Mouse (Mus musculus): ENCODE data around the gene Mark1. TPM values are rescaled to one million over a fixed set of nuclear protein-coding genes. Genes with fewer than 3 reads are reported as not detected.

Gene Mark1
- polyA plus RNA-seq, 1 experiment, result 1.4 TPM

DNA sequence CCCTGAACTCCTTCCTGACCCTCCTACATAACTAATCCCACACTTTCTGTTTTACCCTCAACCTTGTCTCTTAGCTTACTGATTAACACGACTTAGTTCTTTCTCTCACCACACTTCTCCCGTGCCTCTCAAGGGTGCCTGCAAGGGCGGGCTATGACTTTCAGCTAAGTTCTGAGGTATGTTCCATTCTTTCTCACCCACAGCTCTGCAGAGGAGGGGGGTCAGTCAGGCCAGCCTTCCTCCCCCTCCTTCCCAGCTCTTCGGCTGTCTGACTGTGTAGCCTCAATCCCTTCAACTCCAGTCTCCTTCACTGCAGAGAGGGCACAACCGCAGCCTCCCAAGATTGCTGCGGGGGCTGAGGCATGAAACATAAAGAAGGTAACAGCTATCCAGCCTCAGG is 120.5 kb downstream of the Mark1 start:
- H3K4me1 ChIP-seq (ENCODE audit: control insufficient read depth, insufficient read depth, low read length), result no peaks in the 10 kb centered on the region
- no peak for TF ChIP-seq POLR2A (IDR thresholded peaks at IDR 0.05; ENCODE audit: borderline replicate concordance, control insufficient read depth, low read depth, low read length)
- TF ChIP-seq CTCF (IDR thresholded peaks at IDR 0.05; ENCODE audit: control insufficient read depth, insufficient read depth, low read length), result no peak
- 85% methylated on average over 6 of the region's 6 CpGs for WGBS
- no peak overlapping the region for H3K27ac ChIP-seq (ENCODE audit: control insufficient read depth, insufficient read depth, low read depth, low read length, poor library complexity)
- H3K4me3 ChIP-seq (replicated peaks; ENCODE audit: control insufficient read depth, low read depth, low read length), result no peak overlapping the region

DNA sequence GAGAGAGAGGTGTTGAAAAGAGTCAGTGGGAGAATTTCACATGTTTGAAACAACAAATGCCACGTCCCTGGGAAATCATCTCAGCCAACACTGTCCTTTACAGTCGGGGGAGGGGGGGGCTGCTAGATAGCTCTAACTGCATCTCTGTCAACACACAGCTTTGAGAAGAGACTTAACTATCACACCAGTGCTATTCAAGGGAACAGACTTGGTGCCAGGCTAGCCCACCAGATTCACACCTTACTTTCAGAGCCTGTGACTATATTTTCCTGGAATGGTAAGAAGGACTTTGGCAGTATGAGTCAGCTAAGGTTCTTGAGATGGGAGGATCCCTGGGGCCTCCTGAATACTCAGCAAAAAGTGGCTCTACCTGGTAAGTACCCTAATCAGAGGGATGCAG is 122.1 kb downstream of the Mark1 start:
- no peak for TF ChIP-seq CTCF (IDR thresholded peaks at IDR 0.05; ENCODE audit: control insufficient read depth, insufficient read depth, low read length)
- TF ChIP-seq POLR2A (IDR thresholded peaks at IDR 0.05; ENCODE audit: borderline replicate concordance, control insufficient read depth, low read depth, low read length), result no peak
- Histone ChIP-seq H3K4me1 (ENCODE audit: control insufficient read depth, insufficient read depth, low read length) (no peaks in the 10 kb centered on the region), H3K4me3 (replicated peaks; ENCODE audit: control insufficient read depth, low read depth, low read length) (no peak overlapping the region), H3K27ac (ENCODE audit: control insufficient read depth, insufficient read depth, low read depth, low read length, poor library complexity) (no peak overlapping the region)
- WGBS, result 73% methylated on average over 2 of the region's 2 CpGs

DNA sequence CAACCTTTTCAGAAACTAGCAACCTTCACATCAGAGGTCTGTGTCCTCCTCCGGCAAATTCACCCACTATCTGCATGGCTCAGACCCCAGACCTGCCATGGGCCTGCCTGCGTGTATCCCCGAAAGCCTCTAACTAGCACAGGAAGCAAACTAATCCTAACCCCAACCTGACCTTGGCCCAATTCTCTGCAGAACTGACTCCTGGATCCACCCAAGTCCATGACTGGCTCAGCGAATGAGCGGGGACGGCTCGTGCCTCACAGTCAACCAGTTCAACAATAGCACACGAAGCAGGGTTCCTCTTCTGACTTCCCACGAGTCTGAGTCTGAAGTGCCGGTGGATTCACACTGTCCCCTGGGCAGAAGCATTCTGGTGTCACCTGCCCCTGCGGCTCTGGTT is 125.5 kb downstream of the Mark1 start:
- H3K4me1 ChIP-seq (ENCODE audit: control insufficient read depth, insufficient read depth, low read length), result no peaks in the 10 kb centered on the region
- no peak overlapping the region for H3K4me3 ChIP-seq (replicated peaks; ENCODE audit: control insufficient read depth, low read depth, low read length)
- no peak overlapping the region for H3K27ac ChIP-seq (ENCODE audit: control insufficient read depth, insufficient read depth, low read depth, low read length, poor library complexity)
- 80% methylated on average over 11 of the region's 11 CpGs for WGBS
- TF ChIP-seq POLR2A (IDR thresholded peaks at IDR 0.05; ENCODE audit: borderline replicate concordance, control insufficient read depth, low read depth, low read length) (no peak), CTCF (IDR thresholded peaks at IDR 0.05; ENCODE audit: control insufficient read depth, insufficient read depth, low read length) (no peak)

DNA sequence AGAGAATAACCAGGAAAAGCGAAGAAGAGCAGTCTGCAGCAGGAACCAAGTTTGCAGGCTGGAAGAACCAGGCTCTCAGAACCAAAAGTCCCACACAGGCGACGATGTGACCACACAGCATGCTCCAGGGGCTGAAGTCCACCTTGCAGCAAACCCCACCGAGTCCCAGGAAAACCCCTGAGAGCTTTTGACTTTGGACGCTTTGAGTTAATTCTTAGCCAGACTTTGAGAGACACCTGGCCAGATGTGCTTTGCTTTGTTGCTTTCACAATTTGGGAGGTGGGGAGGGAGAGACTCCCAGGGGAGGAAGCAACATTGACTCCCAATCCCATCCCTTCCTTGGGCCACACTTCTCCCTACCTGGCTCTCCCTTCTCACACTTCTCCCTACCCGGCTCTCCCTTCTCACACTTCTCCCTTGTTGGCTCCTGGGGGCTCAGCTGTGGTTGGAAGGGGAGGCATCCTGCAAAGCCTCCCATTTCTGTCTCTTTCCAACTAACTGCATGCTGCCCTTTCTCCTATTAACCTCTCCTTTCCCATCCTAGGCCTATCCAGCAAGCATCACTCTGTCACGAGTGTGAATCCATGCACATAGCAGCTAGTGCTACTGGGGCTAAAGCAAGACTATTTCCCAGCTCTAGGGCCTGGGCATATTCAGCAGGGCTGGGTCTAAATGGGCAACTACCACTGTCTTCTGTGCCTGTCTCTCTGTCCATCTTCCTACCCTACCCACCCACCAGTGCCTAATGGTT is 127.1 kb downstream of the Mark1 start:
- no peaks in the 10 kb centered on the region for H3K4me1 ChIP-seq (ENCODE audit: control insufficient read depth, insufficient read depth, low read length)
- 79% methylated on average over 7 of the region's 7 CpGs for WGBS
- TF ChIP-seq POLR2A (IDR thresholded peaks at IDR 0.05; ENCODE audit: borderline replicate concordance, control insufficient read depth, low read depth, low read length) (no peak), CTCF (IDR thresholded peaks at IDR 0.05; ENCODE audit: control insufficient read depth, insufficient read depth, low read length) (no peak)
- no peak overlapping the region for H3K27ac ChIP-seq (ENCODE audit: control insufficient read depth, insufficient read depth, low read depth, low read length, poor library complexity)
- H3K4me3 ChIP-seq (replicated peaks; ENCODE audit: control insufficient read depth, low read depth, low read length), result no peak overlapping the region

DNA sequence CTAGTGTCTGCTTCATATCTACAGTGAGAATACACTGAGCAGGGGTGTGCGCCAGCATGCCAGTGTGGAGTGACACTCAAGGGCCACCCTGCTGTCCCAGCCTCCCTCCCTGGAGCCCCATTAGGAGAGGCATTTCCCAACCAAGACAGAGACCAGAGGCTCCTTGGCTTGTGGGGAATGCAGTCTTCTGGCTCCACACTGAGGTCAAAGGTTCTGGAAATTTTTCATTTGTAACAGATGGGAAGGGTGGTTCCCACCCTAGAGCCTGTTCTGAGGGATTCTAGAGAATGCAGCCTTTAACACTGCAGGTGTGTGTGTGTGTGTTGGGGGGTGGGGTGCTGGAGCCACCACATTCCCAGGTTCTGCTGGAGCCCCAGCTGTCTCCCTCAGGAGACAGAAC is 127.9 kb downstream of the Mark1 start:
- H3K4me1 ChIP-seq (ENCODE audit: control insufficient read depth, insufficient read depth, low read length), result no peaks in the 10 kb centered on the region
- 83% methylated on average over 1 of the region's 1 CpGs for whole genome bisulfite sequencing
- H3K27ac ChIP-seq (ENCODE audit: control insufficient read depth, insufficient read depth, low read depth, low read length, poor library complexity), result no peak overlapping the region
- TF ChIP-seq CTCF (IDR thresholded peaks at IDR 0.05; ENCODE audit: control insufficient read depth, insufficient read depth, low read length), result no peak
- no peak for TF ChIP-seq POLR2A (IDR thresholded peaks at IDR 0.05; ENCODE audit: borderline replicate concordance, control insufficient read depth, low read depth, low read length)
- no peak overlapping the region for H3K4me3 ChIP-seq (replicated peaks; ENCODE audit: control insufficient read depth, low read depth, low read length)

DNA sequence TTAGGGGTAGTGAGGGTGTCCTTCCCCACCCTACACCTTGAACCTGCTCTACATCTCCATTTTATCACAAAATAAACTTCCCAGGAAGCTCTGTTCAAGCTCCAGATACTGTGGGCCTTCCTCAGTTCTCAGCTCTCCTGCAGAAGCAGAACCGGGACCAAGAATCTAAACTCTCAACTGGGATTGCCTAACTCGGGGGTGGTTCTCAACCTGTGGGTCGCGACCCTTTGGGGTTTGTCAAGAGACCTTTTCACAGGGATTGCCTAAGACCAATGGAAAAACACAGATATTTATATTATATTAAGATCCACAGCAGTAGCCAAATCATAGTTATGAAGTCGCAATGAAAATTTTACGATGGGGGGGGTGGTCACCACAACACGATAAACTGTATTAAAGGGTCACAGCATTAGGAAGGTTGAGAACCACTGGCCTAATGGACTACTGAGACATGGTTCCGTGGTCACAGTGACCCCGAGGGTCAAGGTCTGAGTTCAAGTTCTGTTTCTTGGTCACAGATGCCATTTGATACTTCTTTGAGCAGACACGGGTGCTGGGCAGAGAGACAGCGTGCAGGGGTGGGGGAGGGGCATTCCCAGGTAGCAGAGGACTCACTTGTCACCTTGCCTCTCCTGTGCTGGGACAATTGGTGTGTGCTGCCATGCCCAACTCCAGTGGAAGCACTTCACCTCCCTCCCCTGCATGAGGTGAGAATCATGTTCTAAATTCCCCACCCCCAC is 128.6 kb downstream of the Mark1 start:
- TF ChIP-seq POLR2A (IDR thresholded peaks at IDR 0.05; ENCODE audit: borderline replicate concordance, control insufficient read depth, low read depth, low read length) (no peak), CTCF (IDR thresholded peaks at IDR 0.05; ENCODE audit: control insufficient read depth, insufficient read depth, low read length) (no peak)
- no peak overlapping the region for H3K27ac ChIP-seq (ENCODE audit: control insufficient read depth, insufficient read depth, low read depth, low read length, poor library complexity)
- 69% methylated on average over 11 of the region's 11 CpGs for WGBS

DNA sequence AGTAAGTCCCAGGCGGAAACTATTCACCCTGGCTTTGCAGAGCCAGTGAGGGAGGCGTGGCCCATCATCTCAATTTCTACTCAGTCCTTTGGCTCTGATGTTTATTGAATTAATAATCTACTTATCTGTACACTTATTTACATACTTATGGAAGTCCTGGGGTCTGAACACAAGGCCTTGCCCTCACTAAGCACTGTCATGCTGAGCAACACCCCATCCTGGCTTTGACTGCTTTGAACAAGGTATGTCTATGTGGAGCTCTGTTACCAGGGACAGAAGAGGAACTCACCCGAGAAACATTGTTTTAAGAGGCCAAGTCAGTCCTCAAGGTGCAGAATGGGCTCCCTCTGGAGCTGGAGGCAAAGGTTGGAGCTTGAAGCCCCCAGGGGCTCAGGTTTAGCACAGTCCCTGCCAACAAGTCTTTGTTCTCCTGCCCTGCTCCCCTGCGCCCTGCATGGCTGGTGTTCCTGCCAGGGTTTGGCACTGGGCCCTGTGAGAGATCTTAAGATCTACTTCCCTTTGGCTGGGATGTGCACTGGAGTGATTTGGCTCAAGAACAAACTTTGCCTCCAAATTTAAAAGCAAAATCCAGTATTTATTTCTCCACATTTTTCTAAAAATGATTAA is 129.3 kb downstream of the Mark1 start:
- Histone ChIP-seq H3K27ac (ENCODE audit: control insufficient read depth, insufficient read depth, low read depth, low read length, poor library complexity) (no peak overlapping the region), H3K4me3 (replicated peaks; ENCODE audit: control insufficient read depth, low read depth, low read length) (no peak overlapping the region), H3K4me1 (ENCODE audit: control insufficient read depth, insufficient read depth, low read length) (no peaks in the 10 kb centered on the region)
- TF ChIP-seq CTCF (IDR thresholded peaks at IDR 0.05; ENCODE audit: control insufficient read depth, insufficient read depth, low read length), result no peak
- TF ChIP-seq POLR2A (IDR thresholded peaks at IDR 0.05; ENCODE audit: borderline replicate concordance, control insufficient read depth, low read depth, low read length), result no peak
- WGBS, result 40% methylated on average over 4 of the region's 4 CpGs

More for the DNA sequence above, 128.6 kb downstream of the Mark1 start:
- no peak overlapping the region for H3K4me3 ChIP-seq (replicated peaks; ENCODE audit: control insufficient read depth, low read depth, low read length)
- no peaks in the 10 kb centered on the region for H3K4me1 ChIP-seq (ENCODE audit: control insufficient read depth, insufficient read depth, low read length)

DNA sequence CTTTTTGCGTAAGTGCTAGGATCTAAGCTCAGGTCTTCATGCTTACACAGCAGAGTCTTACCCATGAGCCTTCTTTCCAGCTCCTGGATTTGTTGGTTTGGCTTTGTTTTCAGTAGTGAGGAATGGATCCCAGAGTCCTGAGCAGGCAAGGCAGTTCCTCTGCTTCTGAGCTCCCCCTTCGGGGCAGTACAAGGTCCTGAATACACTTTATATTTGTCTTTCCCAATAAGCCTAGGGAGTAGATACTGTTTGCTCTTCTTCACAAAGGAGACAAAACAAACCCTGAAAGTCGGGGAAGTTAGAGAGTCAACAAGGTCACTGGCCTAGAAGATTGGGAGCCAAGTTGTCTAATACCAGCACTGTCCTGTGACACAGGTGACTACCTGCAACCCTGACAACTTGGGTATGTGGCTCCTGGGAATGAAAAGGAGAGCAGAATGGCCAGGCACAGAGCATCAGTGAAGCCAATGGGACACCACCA is 131.7 kb downstream of the Mark1 start:
- WGBS, result 73% methylated on average over 3 of the region's 3 CpGs
- TF ChIP-seq POLR2A (IDR thresholded peaks at IDR 0.05; ENCODE audit: borderline replicate concordance, control insufficient read depth, low read depth, low read length) (no peak), CTCF (IDR thresholded peaks at IDR 0.05; ENCODE audit: control insufficient read depth, insufficient read depth, low read length) (no peak)
- Histone ChIP-seq H3K27ac (ENCODE audit: control insufficient read depth, insufficient read depth, low read depth, low read length, poor library complexity) (no peak overlapping the region), H3K4me3 (replicated peaks; ENCODE audit: control insufficient read depth, low read depth, low read length) (no peak overlapping the region), H3K4me1 (ENCODE audit: control insufficient read depth, insufficient read depth, low read length) (no peaks in the 10 kb centered on the region)
